Mouse (Mus musculus) myocyte (in vitro differentiated cells): ENCODE measurements around the gene Psapl1. TPM values are rescaled to one million over a fixed set of nuclear protein-coding genes. Genes with fewer than 3 reads are reported as not detected.

Experiments
- H3K27me3 ChIP-seq: one replicate; pipeline ENCODE4 v1.6.1; 2011; ENCODE audit not compliant: control insufficient read depth, insufficient read depth, insufficient read length
- H3K36me3 ChIP-seq: one replicate; pipeline ENCODE4 v1.6.1; 2011; ENCODE audit not compliant: control insufficient read depth, insufficient read depth
- H3K4me2 ChIP-seq: one replicate; pipeline ENCODE4 v1.6.1; 2011; ENCODE audit warnings: low read depth, control low read depth
- H3K4me3 ChIP-seq: one replicate; pipeline ENCODE4 v1.5.1; 2011; ENCODE audit warnings: mild to moderate bottlenecking, control low read depth, moderate library complexity
- H3K79me2 ChIP-seq: one replicate; pipeline ENCODE4 v1.6.1; 2011; ENCODE audit not compliant: control insufficient read depth, insufficient read depth
- H3ac ChIP-seq: one replicate; pipeline ENCODE4 v1.6.1; 2011; ENCODE audit not compliant: control insufficient read depth, insufficient read length
- CEBPB ChIP-seq: IDR thresholded peaks from 2 replicates; pipeline ENCODE4 v1.6.1; 2011; ENCODE audit warnings: mild to moderate bottlenecking, moderate library complexity; ENCODE audit not compliant: poor library complexity, insufficient read depth, severe bottlenecking
- E2F4 ChIP-seq: IDR thresholded peaks from one replicate; pipeline ENCODE4 v1.6.1; 2011; ENCODE audit warnings: mild to moderate bottlenecking, control low read depth, moderate library complexity; ENCODE audit not compliant: insufficient read depth
- MAX ChIP-seq: IDR thresholded peaks from one replicate; pipeline ENCODE4 v1.6.1; 2011; ENCODE audit warnings: low read depth, mild to moderate bottlenecking, control low read depth
- MYOD1 ChIP-seq, 3 experiments: IDR thresholded peaks; one replicate each; pipeline ENCODE4 v1.6.1; 2011; ENCODE audit warnings: control low read depth in 2 of 3, low read depth in 2 of 3, mild to moderate bottlenecking in 2 of 3, moderate library complexity in 1 of 3; ENCODE audit not compliant: insufficient read length in 2 of 3, control insufficient read depth in 1 of 3
- MYOG ChIP-seq, 3 experiments: IDR thresholded peaks; one replicate each; pipeline ENCODE4 v1.6.1; 2011; ENCODE audit warnings: control low read depth in 2 of 3, low read depth in 2 of 3, mild to moderate bottlenecking in 2 of 3; ENCODE audit not compliant: insufficient read length in 2 of 3, control insufficient read depth in 1 of 3, insufficient read depth in 1 of 3
- POLR2A ChIP-seq: IDR thresholded peaks from one replicate; pipeline ENCODE4 v1.6.1; 2011; ENCODE audit warnings: low read depth, mild to moderate bottlenecking, control low read depth, moderate library complexity; ENCODE audit not compliant: insufficient read length
- POLR2AphosphoS2 ChIP-seq: IDR thresholded peaks from one replicate; pipeline ENCODE4 v1.6.1; 2011; ENCODE audit warnings: low read depth, control low read depth; ENCODE audit not compliant: insufficient read length
- REST ChIP-seq: IDR thresholded peaks from one replicate; pipeline ENCODE4 v1.6.1; 2011; ENCODE audit warnings: mild to moderate bottlenecking, control low read depth, moderate library complexity; ENCODE audit not compliant: insufficient read depth, insufficient read length
- SRF ChIP-seq: IDR thresholded peaks from one replicate; pipeline ENCODE4 v1.6.1; 2011; ENCODE audit warnings: low read depth; ENCODE audit not compliant: control insufficient read depth, insufficient read length
- TCF12 ChIP-seq: IDR thresholded peaks from one replicate; pipeline ENCODE4 v1.6.1; 2011; ENCODE audit warnings: mild to moderate bottlenecking, control low read depth; ENCODE audit not compliant: poor library complexity, insufficient read depth, severe bottlenecking
- TCF3 ChIP-seq: IDR thresholded peaks from one replicate; pipeline ENCODE4 v1.6.1; 2011; ENCODE audit warnings: low read depth, control low read depth; ENCODE audit not compliant: insufficient read length
- USF1 ChIP-seq: IDR thresholded peaks from one replicate; pipeline ENCODE4 v1.6.1; 2011; ENCODE audit warnings: low read depth, mild to moderate bottlenecking, control low read depth, moderate library complexity
- polyA plus RNA-seq: library from polyadenylated mRNA; unstranded; fragments of >200 nt; fragmentation: generic; extraction: Trizol; gene quantifications from one replicate; pipeline ENCODE4 v1.2.1, GENCODE M21; 2012; ENCODE audit warnings: missing spikeins

Psapl1 gene
- polyA plus RNA-seq, 1 experiment = 0.05 TPM

DNA sequence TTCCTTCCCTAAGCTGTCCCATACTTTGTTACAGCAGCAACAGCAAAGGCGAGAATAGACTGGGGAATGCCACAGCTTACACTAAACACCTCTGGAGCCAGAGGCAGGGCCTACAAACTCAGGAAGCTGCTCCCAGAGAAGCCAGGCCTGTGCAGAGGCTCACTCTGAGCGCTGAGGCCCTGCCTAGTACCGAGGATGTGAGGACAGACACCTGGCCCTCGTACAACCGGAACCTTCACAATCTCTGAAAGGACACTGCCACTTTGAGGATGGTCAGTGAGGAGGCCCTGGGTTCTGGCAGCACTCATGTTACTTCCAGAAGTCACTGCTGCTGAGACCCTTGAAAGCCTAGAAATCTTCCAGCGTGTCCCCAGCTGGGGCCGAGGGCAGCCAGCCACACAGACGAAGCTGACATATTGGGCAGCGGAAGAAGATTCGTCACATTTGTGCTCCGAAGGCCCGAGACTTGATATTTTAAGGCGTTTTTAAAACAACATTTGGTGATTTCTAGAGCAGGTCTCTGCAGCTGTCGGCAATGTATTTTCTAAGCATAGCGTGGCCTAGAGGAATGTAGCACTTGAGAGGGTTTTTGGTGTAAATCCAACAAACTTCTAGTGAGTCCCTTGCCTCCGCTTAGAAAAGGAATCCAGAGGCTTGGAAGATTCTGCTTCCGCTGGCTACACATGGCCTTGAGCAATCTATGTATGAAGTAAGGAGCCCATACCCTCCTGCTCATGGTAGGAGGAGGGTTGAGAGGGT is 49.1 kb downstream of the Psapl1 start:
- TF ChIP-seq MYOG (IDR thresholded peaks at IDR 0.05; ENCODE audit: control insufficient read depth in 1 of 3, insufficient read depth in 1 of 3, insufficient read length in 2 of 3, low read depth in 2 of 3) (no peak), TCF12 (no peak), POLR2A (no peak), MAX (no peak), REST (no peak), E2F4 (no peak), MYOD1 (IDR thresholded peaks at IDR 0.05; ENCODE audit: control insufficient read depth in 1 of 3, insufficient read length in 2 of 3, low read depth in 2 of 3) (no peak), POLR2AphosphoS2 (no peak), TCF3 (no peak), SRF (no peak), CEBPB (no peak), USF1 (no peak)
- H3ac ChIP-seq = no peak overlapping the region
- H3K4me3 ChIP-seq = no peak overlapping the region
- peaks cover 5% of the 10 kb centered on the region for H3K79me2 ChIP-seq
- H3K27me3 ChIP-seq = no peaks in the 10 kb centered on the region
- no peaks in the 10 kb centered on the region for H3K36me3 ChIP-seq
- no peak overlapping the region for H3K4me2 ChIP-seq

GRCm38 (mm10) chr5:36254642-36255516 is 51.1 kb downstream of the Psapl1 start:
- Histone ChIP-seq H3K4me3 (no peak overlapping the region), H3K4me2 (no peak overlapping the region), H3K36me3 (no peaks in the 10 kb centered on the region), H3ac (no peak overlapping the region), H3K79me2 (peaks cover 10% of the 10 kb centered on the region), H3K27me3 (no peaks in the 10 kb centered on the region)
- TF ChIP-seq CEBPB (no peak), E2F4 (no peak), MAX (no peak), MYOG (IDR thresholded peaks at IDR 0.05; ENCODE audit: control insufficient read depth in 1 of 3, insufficient read depth in 1 of 3, insufficient read length in 2 of 3, low read depth in 2 of 3) (no peak), USF1 (no peak), MYOD1 (IDR thresholded peaks at IDR 0.05; ENCODE audit: control insufficient read depth in 1 of 3, insufficient read length in 2 of 3, low read depth in 2 of 3) (no peak), TCF3 (no peak), POLR2A (no peak), SRF (no peak), POLR2AphosphoS2 (no peak), REST (no peak), TCF12 (no peak)

Other genes with a start within 250 kb of the Psapl1 start
- 58.2 TPM for gene Sorcs2, start 194.1 kb downstream of the Psapl1 start, polyA plus RNA-seq